Mouse (Mus musculus): ENCODE results near the gene Sowahc. TPM values are rescaled to one million over a fixed set of nuclear protein-coding genes. Genes with fewer than 3 reads are reported as not detected.
A peak's percentile ranks its signal among the peaks of the same experiment; 100 is the strongest.

The Sowahc gene
- total RNA-seq, 2 experiments from 2014 or later: 22.6 to 23.2 TPM

DNA sequence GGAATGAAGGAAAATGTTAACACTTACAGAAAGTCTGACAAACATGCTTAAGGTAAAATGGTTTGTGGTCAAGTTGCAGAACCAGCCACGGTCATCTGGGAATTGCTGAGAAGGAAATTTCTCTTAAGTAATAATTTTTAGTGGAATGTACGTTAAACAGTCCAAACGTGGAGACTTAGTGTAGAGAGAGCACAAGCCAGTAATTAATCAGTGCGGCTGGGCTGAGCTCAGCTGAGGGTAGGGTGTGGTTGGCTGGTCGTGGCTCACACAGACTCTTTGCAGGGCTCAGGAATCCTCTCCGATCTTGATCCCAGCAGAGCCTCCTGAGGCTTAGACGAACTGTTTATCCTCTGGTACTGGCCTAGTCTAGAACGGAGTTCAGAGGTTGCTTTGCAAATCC, 30.6 kb downstream of the Sowahc start:
- DNase-seq (ENCODE audit: low spot score in 2 of 2): no peak

DNA sequence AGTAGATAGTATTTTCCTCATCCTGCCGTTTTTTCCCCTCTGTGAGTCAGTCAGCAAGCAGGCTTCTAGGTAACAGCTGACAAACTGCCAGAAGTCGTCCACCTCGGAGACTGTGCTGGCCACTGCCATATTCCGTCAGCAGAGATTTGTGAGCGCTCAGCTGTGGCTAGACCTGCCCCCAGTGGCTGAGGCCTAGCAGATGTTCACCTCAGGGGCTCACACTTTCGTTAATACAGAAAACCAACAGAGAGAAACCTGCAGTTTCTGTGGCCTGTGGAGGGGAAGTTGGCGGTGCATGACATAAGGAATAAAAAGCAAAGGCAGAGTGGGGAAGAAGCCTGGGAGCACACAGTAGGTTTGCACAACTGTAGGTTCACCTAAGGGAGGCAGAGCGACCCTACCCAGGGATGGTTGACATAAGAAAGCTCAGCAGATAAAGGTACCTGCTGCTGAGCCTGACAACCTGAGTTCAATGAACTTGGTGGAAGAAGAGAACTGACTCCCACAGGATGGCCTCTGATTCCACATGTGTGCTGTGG, 31.9 kb downstream of the Sowahc start:
- DNase-seq (ENCODE audit: low spot score in 2 of 2): no peak

DNA sequence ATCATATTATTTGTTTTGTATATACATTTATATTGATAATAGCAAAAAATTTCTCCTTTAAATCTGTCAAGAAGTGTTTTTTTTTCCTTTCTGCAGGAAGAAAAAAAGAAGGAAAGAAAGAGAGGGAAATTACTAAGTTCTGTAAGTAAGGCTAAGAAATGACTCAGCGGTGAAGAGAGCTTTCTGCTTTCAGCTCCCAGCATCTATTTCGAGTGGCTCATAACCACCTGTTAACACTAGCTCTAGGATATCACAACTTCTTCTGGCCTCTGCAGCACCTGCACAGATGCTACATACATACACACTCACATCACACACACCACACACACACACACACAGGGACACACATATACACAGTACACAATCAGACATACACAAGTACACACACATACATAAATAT, 34.8 kb downstream of the Sowahc start:
- no peak for DNase-seq (ENCODE audit: low spot score in 2 of 2)

DNA sequence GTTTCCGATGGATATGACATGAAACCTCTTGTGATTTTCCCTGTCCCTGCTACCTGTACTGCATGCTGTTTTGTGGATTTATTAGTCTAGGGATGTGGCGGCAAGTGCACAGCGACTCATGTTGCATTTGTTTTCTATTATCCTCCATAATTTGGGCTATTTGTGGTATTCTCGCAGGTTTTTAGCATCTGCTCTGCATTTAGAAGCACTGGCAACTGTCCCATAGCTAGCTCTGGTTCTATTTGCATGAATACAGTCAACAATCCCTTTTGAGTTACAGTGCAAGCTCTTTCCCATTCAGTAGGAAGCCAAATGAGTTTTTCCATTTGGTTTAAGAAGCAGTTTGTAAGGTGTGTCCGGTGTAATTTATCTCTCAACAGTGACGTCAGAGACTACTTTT, 37.8 kb downstream of the Sowahc start:
- DNase-seq (ENCODE audit: low spot score in 2 of 2): no peak

DNA sequence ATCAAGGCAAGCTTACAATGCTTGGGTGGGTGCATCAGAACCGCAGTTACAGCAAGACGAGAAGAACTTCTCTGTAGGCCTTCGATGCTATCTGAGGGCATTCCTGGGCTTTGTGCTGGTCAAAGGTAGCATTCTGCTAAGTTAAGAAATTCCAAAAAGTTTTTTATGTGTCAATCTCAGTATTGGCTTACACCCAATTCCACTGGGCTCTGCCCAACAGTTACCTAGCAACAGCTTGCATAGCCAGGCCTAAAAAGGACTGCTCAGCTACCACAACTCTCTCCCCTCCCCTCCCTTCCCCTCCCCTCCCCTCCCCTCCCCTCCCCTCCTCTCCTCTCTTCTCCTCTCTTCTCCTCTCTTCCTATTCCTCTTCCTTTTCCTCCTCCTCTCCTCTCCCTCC, 39.9 kb downstream of the Sowahc start:
- DNase-seq (ENCODE audit: low spot score in 2 of 2): no peak

DNA sequence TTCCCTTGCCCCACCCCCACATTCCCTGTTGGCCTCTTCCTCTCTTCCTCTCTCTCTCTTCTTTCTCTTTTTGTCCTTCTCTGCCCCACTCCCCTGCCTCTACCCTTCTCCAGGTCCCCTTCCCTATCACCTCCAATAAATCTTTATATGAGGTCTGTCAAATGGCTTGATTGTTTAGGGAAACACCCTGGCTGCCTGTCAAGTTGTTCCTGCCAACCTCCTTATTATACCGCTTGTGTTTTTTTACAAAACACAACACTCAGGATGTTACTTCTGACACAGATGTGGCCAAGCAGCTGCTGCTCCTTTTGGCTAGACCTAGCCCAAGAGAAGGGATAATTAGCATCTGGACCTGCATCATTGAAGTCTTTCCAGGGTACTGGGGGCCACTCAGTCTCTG, 40.3 kb downstream of the Sowahc start:
- no peak for DNase-seq (ENCODE audit: low spot score in 2 of 2)

DNA sequence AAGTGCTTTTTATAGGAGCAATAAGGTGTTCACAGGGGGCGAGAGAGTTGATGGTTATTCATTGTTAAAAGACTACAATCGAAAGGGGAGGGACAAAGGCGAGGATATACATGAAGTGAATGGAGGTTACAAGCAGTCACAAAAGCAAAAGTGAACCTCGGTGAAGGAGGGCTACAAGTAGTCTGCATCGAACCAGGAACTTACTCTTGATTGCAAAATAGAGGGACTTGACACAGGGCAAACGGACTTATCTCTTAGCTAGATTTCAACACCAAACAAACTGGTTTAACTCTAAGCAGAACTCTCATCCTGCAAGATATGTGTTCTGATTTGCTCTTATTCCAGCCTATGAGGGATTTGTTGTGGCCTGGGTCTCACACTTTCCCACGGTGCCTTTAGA, 41.2 kb downstream of the Sowahc start:
- no peak for DNase-seq (ENCODE audit: low spot score in 2 of 2)

DNA sequence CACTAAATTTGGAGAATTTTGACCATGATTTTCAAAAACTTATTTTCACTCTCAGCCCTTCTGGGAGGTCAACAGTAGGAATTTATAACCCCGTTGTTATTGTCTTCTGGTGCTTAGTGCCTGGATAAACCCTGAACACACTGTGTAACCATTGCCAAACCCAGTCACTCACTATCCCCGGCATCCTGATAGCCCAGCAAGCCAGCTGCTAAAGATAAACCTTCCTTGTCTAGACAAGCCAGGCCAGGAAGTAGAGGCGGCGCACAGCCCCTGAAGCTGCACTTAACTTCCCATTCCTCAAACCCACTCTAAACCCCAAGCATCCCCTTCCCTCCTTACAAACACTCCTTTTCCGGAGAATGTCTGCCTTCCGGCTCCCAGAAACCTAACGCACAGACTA, 43.3 kb downstream of the Sowahc start:
- no peak for DNase-seq (ENCODE audit: low spot score in 2 of 2)

DNA sequence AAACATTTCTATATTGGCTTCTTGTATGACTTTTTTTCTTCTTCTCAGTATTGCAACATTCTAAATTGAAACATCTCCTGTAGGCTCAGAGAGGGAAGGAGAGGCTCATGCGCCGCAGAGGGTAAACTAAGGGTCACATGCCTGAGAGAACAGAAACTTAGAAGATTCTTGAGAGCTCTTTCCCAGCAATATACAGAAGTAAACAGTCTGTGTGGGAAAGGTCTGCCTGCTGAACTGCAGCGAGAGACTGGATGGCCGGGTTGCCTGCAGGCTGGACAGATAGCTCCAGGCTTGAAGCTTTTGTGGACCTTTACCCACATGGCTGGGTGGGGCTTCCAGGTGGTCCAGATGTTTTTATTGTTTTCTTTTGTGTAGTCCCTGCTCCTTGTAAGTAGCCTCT, 43.9 kb downstream of the Sowahc start:
- no peak for DNase-seq (ENCODE audit: low spot score in 2 of 2)

DNA sequence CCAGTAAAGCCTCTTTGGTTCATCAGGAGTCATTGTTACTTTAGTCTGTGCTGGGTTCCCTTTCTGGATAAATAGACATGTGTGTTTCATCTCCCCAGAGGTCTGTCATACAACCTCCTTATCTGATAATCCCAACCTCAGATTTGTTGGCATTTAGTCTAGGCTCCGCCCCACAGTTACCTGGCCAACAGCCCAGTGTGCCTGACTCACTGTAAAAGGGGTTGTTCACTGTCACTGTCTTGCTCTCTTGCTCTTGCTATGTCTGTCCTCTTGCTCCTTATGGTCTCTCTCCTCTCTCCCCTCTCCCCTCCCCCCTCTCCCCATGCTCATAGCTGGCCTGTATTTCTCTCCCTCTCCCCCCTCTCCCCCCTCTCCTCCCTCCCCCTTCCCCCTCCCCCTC, 44.3 kb downstream of the Sowahc start:
- DNase-seq (ENCODE audit: low spot score in 2 of 2): peak in 1 of 2 experiments; percentile 43

DNA sequence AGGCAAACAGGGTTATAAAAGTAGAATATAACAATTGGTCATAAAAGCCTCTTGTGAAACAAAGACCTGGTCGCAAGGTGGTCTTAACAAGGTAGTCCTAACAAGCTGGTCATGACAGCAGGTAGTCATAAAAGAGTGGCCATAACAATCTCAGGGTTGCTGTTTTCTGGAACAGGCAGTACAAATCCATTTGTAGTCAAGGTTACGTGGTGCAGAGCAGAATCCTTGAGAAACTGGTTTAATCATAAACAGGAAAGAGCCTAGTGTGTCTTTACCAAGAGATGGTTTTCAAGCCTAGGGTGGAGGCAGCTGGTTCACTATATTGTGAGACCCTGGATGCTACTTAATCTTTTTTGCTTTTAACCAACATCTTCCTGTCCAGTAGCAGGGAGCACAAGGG, 45.5 kb downstream of the Sowahc start:
- DNase-seq (ENCODE audit: low spot score in 2 of 2): no peak

DNA sequence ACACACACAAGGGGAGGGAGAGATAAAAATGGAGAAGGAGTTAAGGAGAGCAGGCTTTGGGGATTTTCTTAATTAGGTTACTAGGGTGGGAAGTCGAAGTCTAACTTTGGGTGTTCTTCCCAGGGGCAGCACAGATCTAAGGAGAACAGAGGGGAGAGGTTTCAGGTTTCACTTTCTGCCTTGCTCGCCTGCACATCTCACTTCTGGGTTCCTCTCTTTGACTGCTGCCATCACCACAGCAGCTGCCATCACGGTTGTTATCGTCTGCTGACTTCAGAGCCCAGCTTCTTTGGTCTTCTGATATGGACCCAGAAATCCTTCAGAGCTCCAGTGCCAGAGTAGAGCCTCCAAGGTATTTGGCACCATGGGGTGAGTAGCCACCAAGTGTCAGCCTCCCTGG, 46.4 kb downstream of the Sowahc start:
- DNase-seq (ENCODE audit: low spot score in 2 of 2): no peak

DNA sequence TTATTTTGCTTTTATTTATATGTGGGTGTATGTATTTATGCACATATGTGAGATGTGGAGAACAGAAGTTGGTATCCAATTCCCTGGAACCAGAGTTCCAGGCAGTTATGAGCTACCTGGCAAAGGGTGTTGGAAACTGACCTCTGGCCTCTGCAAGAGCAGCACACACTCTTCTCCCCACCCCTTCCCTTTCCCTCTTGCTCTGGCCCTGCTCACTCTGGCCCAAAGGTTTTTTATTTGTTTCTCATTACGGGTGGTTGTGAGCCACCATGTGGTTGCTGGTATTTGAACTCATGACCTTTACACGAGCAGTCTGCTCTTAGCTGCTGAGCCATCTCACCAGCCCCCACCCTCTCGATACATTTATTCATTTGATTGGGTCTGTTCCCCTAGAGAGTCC, 47.0 kb downstream of the Sowahc start:
- DNase-seq (ENCODE audit: low spot score in 2 of 2): no peak

DNA sequence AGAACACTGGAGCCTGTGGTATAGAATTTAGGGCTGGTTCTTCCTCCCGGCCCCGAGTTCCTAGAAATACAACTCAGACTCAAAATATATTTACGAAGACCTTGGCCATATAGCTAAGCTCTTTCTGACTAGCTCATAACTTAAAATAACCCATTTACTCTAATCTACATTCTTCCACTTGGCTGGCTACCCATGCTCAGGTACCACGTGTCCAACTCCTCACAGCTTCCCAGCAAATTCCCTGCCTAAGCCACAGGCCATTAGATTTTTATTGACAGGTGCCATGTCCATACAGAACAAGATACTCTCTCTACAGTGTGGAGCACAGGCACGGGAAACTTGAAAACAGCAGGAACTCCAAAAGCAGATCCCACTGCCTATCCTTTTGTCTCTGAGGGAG, 54.0 kb downstream of the Sowahc start:
- DNase-seq (ENCODE audit: low spot score in 2 of 2): no peak

Other genes starting within 250 kb of the Sowahc start
- 10 to 100 TPM; 63.2 to 64.6 TPM for gene Sept10, start 106 bp upstream of the Sowahc start, total RNA-seq (2021)
- gene P4ha1, start 101.3 kb downstream of the Sowahc start, total RNA-seq (2021): 10 to 100 TPM; 22.9 to 25.0 TPM
- 10 to 100 TPM; 74.6 to 87.8 TPM for gene Gm10273, start 173.7 kb downstream of the Sowahc start, total RNA-seq (2021)
- 1 to 10 TPM in 1 of 2 experiments, not detected in 1; 6.6 TPM for gene Pla2g12b, start 181.7 kb downstream of the Sowahc start, total RNA-seq (2021)
- 1 to 10 TPM; 3.9 to 6.1 TPM for gene Oit3, start 219.8 kb downstream of the Sowahc start, total RNA-seq (2021)